Mouse (Mus musculus) hindlimb bud, embryonic 11.5 days (tissue): ENCODE measurements around the gene Fbll1.
A peak's percentile ranks its signal among the peaks of the same experiment; 100 is the strongest.
"Not testable (repeated sequence)": the region's sequence is repeated elsewhere in the genome, so short reads cannot be mapped to it uniquely, and the experiment has no call there.

Experiments
- DNase-seq: peaks from one replicate; pipeline ENCODE4 v3.0.0-alpha.2; 2012; ENCODE audit warnings: low read depth, low spot score; ENCODE audit errors: extremely low spot score

Fbll1 gene

DNA sequence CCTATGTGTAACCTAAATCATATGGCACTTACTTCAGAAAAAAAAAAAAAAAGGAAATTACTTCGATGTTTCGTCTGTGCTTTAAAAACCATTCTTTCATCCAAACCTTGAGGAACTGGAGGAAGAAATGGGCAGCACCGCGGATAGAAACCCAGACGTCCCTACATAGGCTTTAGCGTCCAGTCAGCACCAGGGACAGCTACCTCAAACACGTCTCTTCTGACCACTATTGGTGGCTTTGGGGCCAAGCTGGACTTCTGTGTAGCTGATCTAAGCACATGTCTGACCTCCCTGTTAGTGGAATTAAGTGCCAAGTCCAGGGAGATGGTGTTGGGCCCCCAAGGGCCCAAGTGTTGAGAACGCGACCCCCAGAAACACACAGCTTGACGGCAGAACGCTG is at the start of gene Fbll1:
Gene Fbll1, minus strand, starts transcription at position 11 of the 400 bp plus-strand sequence.
- DNase-seq, result peak; percentile 69

DNA sequence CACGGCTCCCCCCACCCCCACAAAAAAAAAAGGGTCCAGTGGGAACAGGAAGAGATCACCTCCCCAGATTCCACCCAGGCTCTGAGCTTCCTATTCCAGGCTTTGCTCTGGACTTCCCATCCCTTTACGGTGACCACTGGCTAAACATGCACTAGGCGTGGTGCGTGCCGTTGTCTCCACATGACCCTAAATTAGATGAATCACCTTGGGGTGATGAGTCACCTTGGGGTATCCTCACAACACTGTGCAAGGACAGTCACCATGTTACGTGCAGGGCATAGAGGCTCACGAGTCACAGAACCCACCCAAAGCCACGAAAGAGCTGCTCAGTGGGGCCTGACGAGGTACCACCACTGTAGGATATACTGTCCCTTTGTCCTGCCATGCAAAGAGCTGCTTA is 45.6 kb upstream of the Fbll1 start:
- no peak for DNase-seq

DNA sequence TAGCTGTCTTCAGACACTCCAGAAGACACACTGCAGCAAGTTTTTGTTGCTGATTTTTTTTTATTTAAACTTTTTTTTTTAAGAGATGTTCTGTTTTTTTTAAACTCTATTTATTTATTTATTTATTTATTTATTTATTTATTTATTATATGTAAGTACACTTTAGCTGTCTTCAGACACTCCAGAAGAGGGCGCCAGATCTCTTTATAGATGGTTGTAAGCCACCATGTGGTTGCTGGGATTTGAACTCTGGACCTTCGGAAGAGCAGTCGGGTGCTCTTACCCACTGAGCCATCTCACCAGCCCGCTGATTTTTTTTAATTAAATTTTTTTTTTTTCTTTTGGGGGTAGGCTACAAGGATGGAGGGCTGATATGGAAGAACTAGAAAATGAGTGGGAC is 43.9 kb upstream of the Fbll1 start:
- not testable (repeated sequence) for DNase-seq

DNA sequence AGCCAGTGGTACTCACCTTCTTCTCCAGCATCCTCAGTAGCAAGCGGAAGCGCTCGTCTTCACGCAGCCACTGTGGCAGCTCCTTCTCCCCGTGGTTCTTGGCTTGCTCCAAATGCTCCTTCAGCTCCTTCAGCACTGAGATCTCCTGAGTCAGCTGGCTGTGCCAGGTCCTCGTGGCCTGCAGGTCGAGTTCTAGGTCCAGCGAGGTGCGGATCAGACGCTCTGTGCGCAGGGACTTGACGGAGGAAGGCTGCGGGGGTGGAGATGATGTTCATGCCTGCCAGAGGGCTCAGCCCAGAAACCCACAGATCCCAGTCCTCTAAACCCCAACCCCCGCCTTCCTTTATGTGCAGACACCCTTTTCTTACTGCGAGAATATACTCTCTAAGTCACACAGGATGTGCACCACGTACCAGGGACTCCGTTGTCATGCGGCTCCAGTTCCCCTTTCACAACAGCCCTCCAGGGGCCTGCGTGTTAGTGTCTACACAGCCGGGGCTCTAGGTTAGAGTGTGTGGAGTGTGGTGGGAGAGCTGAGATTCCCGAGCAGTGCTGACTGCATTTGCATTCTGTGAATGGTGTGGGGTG is 43.1 kb upstream of the Fbll1 start:
- DNase-seq, result no peak

DNA sequence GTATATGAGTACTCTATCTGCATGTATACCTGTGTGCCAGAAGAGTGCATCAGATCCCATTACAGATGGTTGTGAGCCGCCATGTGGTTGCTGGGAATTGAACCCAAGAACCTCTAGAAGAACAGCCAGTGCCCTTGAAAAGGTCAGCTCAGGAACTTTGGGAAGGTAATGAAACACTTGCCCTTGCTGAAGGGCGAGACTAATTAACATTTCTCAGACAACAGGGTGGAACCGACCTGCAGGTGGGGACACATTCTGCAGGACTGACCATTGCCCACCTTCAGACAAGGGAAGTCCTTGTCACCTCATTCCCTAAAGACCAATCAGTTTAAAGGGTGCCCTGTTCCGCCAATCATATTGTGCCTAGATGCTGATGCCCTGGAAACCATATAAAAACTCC is 42.1 kb upstream of the Fbll1 start:
- not testable (repeated sequence) for DNase-seq

DNA sequence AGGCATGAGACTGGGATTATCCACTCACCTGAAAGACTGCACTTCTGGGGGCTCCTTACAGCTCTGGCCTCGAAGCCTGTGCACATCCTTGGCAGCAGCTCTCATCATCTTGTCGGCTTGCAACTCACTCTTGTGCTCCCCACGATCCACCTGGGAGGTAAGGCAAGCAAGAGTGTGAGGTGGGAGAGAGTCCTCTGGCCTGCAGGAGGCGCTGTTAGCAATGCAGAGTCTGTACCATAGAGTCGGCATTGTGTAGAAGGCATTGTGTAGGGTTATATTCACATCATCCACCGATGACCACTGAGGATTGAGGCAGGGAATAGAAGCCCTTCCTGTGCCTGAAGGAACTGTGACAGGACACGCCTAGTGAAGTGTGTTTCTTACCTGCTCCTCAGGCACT is 41.6 kb upstream of the Fbll1 start:
- DNase-seq, result no peak

DNA sequence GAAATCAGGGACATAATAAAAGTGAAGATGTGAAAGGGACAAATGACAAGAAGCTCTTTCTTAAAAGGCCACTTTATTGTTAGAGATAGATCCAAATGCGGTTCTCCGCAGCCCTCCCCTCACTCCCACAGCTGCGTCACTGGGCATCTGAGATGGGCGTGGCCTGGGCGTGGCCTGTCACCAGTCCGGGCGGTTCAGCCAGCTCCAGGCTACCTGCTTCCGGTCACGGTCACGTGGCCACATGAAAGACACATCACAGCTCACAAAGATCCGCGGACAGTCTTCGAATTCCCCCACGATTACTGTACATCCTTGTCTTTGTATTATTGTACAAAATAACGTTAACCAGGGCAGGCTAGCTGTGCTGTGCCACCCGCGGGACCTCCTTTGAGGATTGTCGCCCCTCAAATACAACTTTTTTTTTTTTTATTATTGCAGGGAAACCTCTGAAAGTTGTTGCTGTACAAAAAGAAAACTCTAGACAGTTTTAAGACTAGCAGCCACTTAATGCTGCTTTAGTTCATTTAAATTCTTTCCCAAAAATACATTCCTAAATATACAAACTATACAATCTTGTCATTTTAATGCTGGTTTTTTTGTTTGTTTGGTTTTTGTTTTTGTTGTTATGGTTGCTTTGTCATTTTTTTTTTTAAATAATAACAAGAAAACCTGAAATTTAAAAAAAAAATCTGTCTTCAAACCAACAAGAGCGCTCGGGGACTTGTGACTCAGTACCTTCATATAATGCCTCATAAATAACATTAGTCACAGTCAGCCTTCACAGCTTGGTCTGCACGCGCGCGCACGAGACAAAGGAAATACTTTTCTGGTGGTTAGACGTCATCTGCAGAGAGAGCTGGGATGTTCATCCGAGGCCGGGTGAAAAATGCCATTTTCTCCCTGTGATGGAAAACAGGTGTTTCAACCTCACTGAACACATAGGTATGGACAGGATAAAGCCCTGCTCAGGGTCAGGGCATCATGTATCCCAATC is 40.0 kb upstream of the Fbll1 start:
- peak; percentile 63 for DNase-seq

DNA sequence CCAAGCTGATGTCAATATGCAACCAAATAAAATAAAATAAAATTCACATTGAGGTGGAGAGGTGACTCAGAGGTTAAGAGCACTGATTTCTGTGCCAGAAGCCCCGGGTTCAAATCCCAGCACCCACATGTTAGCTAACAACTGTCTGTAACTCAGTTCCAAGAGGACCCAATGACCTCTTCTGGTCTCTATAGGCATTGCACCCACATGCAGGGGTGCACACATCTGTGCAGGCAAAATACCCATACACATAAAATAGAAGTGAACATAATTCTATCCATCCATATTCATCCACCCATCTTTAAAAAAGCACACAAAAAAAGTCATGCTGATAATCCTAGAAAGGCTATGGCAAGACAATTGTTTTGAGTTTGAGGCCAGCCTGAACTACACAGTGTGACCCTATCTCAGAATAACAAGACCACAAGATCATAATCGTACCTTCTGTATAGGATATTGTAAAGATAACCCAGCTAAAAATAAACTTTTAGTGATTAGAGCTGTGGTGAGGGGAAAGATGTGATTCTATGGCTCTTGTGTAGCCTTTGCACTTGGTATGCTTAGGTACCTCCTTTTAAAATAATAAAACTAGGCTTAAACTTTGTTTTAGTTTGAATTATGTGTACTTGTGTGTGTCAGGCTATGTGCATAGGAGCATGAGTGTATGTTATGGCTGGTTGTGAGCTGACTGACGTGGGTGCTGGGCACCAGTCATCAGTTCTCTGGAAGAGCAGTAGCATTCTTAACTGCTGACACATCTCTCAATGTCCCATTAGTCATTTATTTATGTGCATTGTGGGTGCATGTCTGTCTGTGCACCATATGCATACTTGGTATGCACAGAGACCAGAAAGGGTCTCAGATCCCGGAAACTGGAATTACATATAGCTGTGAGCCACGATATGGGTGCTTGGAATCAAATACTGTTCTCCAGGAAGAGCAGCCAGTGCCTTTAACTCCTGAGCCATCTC is 38.8 kb upstream of the Fbll1 start:
- DNase-seq, result no peak

DNA sequence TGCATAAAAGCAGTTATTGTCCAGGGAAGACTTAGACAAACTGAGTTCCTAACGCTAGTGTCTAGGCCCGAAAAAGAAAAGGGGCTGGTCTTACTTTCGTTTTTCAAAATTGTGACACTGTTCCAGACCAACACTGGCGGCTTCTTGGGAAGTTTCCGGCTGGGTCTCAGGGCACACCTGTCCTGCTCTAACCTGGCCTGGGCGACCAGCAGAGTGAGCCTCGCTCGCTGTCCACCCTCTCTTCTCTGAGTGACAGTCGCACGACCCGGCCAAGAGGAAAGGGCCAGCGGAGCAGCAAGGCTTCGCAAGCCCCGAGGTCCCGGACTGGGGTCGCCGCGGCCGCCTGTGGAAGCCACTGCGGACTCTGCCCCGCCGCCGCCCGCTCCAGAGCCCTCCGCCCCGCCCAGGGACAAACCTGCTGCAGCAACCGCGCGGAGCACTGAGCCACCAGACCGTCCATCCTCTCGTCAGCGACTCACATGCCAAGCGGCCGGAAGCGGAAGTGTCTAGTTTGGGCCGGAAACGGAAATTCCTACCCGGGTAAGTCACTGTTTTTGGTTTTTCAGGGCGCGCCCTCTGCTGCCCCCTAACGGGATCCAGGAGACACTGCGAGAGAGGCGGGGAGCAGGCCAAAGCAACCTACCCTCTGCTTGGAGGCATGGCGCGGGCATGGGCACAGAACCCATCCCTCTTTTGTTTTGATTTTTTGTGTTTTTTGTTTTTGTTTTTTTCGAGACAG is 35.5 kb upstream of the Fbll1 start, which contains the start of gene Rars:
Gene Rars, minus strand, starts transcription at position 485 of the 739 bp plus-strand sequence.
- peak; percentile 73 for DNase-seq

DNA sequence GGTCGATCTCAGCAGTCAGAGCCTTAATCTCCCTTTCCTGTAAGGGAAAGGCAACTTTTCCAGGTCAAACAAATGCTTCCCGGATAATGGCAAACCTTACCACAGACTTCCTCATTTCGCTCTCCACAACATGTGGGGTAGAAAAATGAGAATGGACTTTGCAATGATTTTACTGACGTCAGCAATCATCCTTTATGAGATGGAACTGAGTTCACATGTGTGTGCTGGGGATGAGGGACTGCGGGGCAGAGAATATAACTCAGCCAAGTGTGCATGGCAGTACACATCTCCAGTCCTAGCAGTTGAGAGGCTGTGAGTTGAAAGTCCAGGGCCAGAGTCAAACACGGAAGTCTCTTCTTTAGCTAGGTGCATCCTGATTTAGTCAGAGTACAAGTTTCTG is 34.6 kb upstream of the Fbll1 start:
- no peak for DNase-seq

DNA sequence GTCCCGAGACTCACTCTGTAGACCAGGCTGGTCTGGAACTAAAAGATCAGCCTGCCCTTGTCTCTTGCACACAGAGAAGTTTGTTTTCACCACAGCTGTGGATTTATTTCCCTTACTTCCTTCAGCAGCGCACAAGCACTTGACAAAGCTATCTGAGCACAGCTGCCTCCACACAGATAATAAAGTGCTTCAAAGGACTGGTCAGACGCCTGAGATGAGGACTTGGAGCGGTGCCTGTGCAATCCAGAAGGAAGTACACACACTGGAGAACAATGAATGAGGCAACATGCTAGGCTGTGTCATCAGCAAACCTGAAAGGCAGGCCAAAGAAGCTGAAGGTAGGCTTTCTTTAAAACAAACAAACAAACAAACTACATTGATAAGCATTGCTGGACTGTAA is 33.5 kb upstream of the Fbll1 start:
- DNase-seq, result no peak

DNA sequence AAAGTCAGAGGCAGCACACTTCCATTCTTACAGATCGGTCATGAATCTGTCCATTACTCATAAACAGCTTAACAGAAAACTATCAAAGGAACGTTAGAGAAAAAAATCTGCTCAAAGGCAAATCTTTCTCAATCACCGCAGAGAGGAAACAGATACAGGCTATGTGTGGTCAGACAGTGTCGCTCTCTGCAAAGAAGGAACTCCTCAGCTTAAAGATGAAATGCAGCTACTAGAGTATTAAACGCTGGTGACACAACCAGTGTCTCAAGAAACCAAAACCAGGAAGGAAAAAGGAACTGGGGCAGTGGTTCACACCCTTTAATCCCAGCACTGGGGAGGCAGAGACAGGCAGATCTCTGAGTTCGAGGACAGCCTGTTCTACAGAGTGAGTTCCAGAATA is 29.0 kb upstream of the Fbll1 start:
- no peak for DNase-seq

DNA sequence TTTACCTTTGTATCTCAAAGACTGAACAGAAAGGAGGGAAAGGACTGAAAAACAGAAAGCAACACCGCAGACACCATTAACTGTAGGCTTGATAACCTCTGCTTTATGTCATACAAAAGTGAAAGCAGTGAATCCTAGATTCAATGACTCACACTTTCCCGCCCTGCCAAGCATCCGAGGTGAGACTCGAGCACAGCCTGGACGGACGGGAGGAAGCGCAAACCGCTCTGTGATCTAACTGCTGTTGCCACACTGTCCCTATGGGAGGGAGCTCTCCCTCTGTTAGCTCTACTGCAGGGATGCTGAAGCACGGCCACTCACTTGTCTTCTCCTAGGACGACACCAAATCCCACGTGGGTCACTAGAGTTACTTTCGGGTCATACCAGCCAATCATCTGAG is 17.6 kb upstream of the Fbll1 start:
- DNase-seq, result no peak

DNA sequence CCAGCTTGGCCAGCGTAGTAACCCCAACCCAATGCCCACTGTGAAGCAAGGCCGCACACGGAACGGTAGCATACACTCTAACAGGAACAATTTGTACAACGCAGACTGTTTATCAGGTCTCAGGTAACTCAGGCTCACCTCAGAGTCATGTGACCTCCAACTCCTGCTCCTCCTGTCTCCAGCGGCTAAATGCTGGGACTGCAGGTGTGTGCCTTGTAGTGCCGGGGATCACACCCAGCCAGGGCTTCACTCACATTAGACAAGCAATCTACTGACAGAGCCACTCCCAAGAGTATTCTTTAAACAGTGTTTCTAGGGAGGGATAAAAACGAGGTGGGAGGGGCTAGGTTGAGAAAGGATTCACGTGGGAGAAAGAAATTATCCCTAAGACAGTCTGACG is 12.8 kb upstream of the Fbll1 start:
- no peak for DNase-seq

DNA sequence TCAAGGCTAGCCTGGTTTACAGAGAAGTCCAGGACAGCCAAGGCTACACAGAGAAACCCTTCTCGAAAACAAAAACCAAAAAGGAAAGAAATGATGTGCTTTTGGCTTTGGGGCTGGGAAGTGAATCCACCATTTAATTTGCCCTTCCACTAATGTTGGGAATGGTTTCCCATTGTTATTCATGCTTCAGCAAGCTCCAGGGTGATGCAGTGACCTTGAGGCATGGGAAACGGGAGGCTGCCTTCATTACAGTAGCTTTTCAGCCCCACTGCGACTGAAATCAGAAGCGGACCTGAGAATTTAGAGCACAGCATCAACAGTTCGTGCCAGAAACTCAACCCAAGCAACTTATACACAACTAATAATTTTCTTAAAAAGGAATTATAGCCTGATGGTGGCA is 2.6 kb upstream of the Fbll1 start:
- DNase-seq, result no peak

DNA sequence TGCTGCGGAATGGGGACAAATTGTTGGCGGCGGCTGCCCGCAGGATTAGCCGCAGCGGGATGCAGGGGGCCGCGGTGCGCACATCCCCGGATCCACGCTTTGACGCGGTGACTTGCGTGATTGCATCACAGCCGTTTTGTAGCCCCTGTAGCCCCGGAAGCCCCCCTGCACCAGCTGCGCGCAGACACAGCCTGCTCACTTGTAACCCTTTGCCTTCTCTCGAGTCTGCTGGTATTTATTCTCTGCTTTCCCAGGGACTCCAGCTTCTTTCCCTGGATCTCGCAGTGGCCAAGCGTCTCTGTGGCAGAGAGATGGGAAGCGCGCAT is 226 bp downstream of the Fbll1 start:
- DNase-seq, result no peak

DNA sequence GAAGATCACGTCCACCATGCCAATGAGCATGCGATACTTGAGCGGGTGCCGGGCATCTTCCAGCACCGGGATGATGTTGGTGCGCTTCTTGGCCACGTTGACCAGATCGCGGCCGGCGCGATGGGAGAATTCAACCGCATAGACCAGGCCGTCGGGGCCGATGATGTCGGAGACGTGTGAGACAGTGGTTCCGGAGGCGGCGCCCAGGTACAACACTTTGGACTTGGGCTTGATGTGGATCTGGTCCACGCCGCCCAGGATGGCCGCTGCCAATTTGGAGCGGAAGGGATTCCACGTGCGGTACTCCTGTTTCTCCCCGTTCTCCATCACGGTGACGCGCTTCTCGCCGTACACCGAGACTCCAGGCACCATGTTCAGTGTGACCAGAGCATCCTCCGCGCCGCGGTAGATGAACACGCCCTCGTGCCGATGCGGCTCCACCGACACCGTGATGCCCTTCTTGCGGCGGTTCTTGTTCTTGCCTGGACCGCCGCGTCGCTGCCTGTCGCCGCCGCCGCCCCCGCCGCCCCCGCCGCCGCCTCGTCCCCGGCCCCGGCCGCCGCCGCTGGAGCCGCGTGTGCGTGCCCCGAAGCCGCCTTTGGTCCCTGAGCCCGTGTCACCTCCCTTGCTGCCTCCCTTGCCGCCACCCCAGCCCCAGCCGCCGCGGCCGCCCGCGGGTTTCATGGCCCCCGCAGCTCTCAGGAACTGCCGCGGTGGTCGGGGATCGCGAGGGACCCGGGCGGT is 761 bp downstream of the Fbll1 start:
- no peak for DNase-seq

DNA sequence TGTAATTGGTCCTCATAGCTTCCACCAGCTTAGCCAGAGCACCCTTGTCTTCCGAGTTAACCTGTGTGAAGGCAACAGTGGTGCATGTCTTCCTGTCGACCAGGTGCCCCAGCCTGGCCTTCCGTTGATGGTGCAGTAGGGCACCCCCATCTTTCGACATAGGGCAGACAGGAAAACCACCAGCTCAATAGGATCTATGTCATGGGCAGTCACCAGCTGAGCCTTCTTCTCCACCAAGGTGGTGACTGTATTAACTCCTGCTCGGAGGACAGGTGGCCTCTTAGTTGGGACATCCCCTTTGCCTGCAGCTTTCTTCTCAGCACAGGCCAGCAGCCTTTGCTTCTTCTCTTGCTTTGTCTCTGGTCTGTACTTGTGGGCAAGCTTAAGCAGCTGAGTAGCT is 5.9 kb downstream of the Fbll1 start:
- DNase-seq, result not testable (repeated sequence)

DNA sequence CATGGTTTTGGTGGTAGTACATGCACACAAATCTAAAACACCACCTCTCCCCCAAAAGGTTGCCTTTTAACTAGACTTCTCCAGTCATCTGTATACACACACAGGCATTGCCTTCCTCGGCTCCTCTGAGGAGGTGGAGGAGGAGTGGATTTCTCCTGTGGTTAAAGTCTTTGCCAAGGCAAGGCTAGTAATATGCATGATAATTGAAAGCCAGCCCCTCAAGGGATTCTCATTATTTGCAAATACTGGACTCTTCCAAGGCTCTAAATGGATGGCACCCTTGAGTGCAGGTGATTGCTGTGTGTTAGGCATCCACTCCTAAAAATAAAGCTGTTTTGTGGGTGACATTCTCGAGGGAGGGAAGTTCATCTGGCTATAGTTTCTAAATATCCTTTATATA is 10.2 kb downstream of the Fbll1 start:
- no peak for DNase-seq

DNA sequence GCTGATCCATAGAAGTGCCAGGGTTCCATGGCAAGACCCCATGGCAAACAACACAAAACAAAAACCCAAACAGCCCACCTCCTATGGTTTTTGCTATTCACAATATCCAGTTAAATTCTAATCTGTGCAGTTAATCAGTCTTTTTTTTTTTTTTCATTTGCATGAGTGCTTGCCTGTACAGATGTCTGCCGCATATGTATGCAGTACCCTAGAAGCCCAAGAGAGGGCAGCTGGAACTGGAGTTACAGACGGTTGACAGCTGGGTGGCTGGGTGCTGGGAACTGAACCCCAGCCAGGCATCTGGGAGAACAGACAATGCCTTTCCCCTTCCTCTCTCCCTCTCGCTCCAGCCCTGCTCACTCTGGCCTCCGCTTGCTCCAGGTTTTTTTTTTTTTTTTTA is 14.1 kb downstream of the Fbll1 start:
- DNase-seq, result no peak
